33 mouse cellular contexts compared by ENCODE assay signal in genomic region chr5:31573722-31574121, GRCm38 (mm10).
"Had no signal": no experiment of that assay in that cellular context is flagged by ENCODE, and none has a peak within 500 bp of the region (broad histone marks: within the 10 kb centered on the region; RNA-seq: fewer than 3 reads in every experiment).

No protein-coding gene starts in this region.

- H3K4me2 ChIP-seq: heart, embryonic 11.5 days; heart, embryonic 12.5 days; heart, embryonic 13.5 days; heart, embryonic 15.5 days; hindbrain, embryonic 12.5 days; hindbrain, embryonic 13.5 days; hindbrain, embryonic 14.5 days; hindbrain, embryonic 15.5 days; kidney, embryonic 15.5 days had no signal

- H3K9me3 ChIP-seq: heart, embryonic 10.5 days; heart, embryonic 12.5 days; heart, embryonic 13.5 days; heart, embryonic 15.5 days; hindbrain, embryonic 10.5 days; hindbrain, embryonic 12.5 days; hindbrain, embryonic 13.5 days; hindbrain, embryonic 15.5 days; kidney, embryonic 15.5 days had no signal

- DNase-seq: heart, postnatal 10 days; heart, postnatal 14 days; heart, postnatal 36 days; heart, postnatal 4 days; kidney, adult 11 months; kidney, adult 18-20 months; kidney, adult 2 months; kidney, adult 8-10 months; kidney, adult 9 months; kidney, postnatal 10 days; kidney, postnatal 14 days; kidney, postnatal 25 days; kidney, postnatal 36 days; kidney, postnatal 4 days; layer of hippocampus, adult 9-11 months; layer of hippocampus, postnatal 36 days had no signal

- H3K27me3 ChIP-seq: heart, embryonic 12.5 days; heart, embryonic 13.5 days; heart, embryonic 15.5 days; hindbrain, embryonic 12.5 days; hindbrain, embryonic 13.5 days; hindbrain, embryonic 15.5 days; kidney, embryonic 15.5 days had no signal

- H3K4me3 ChIP-seq: heart, embryonic 10.5 days; heart, embryonic 12.5 days; heart, embryonic 13.5 days; heart, embryonic 15.5 days; hindbrain, embryonic 10.5 days; hindbrain, embryonic 12.5 days; hindbrain, embryonic 13.5 days; hindbrain, embryonic 15.5 days; kidney, embryonic 15.5 days; layer of hippocampus, adult 2 months; left cerebral cortex, adult 2 months had no signal

- H3K9ac ChIP-seq: heart, embryonic 12.5 days; heart, embryonic 13.5 days; heart, embryonic 15.5 days; hindbrain, embryonic 12.5 days; hindbrain, embryonic 13.5 days; hindbrain, embryonic 14.5 days; hindbrain, embryonic 15.5 days; kidney, embryonic 15.5 days had no signal

- H3K27ac ChIP-seq: heart, embryonic 10.5 days; heart, embryonic 13.5 days; heart, embryonic 15.5 days; hindbrain, embryonic 10.5 days; hindbrain, embryonic 12.5 days; hindbrain, embryonic 13.5 days; hindbrain, embryonic 14.5 days; hindbrain, embryonic 15.5 days; hindbrain, postnatal 0 days; kidney, embryonic 15.5 days; kidney, postnatal 0 days; layer of hippocampus, adult 2 months; left cerebral cortex, adult 2 months had no signal

- ATAC-seq: hindbrain, embryonic 16.5 days; hindbrain, postnatal 0 days; inflammation-experienced regulatory T-cells, adult 6 months had no signal

- H3K36me3 ChIP-seq: heart, embryonic 10.5 days; heart, embryonic 12.5 days; heart, embryonic 13.5 days; heart, embryonic 15.5 days; hindbrain, embryonic 10.5 days; hindbrain, embryonic 12.5 days; hindbrain, embryonic 15.5 days; kidney, embryonic 15.5 days had no signal
